Mouse (Mus musculus) brain, embryonic 18.5 days (tissue): Measurements from ENCODE around the gene H2al3.

Experiments
- DNase-seq: peaks from one replicate; pipeline ENCODE4 v3.0.0-alpha.2; 2012; ENCODE audit warnings: low read depth, low spot score

H2al3 gene

DNA sequence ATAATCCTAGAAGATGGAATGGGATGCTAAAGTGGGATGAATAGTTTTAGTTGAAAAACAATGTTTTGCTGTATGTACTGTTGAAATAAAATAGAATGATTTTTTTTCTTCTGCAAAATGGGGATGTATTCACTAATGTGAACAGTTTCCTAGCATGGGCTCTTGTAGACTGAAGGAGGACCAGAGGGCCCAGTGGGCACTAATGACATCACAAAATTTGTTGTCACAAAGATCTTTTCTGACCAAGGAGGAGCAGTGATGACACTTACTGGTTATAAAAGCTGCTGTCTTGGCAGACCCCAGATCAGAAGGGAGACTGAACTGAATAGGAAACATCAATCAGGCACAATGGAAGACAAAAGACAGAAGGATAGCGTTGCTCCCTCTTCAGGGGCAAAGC is at the start of gene H2al3:
TSS of gene H2al3 (plus strand) at position 301 of the 400 bp plus-strand sequence.
- no peak for DNase-seq

DNA sequence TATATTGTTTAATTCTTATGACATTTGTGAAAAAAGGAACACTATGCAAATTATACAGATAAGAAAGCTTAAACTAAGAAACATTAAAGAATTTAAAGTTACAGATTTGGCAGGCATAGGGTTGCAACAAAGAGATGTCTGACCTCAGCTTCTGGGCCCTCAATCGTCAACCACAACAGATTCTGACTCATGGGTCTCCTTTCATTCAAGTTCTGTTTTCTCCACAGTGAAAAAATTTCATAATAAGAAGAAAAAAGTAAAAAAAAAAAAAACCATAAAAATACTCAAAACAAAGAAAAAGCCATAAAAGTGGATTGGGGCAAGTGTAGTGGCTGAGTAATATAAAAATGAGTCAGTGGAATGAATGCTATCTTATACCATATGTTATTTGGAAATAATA is 39.4 kb upstream of the H2al3 start:
- DNase-seq = no peak

DNA sequence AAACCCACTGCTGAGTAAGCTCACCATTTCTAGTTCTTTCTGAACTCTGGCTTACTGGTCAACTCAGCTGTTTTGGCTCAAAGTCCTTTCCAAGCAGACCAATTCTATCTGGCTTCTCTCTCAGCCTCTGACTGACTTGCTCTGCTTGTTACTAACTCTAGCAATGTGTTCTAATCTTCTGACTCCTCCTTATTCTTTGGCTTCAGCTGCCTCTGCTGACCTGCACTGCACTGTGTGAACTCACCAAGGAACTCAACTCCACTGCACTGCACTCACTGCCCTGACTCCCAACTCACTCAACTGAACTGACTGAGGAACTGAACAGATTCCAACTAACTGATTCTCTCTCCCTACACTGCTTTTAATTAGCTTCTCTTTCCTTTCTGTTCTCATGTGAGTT is 37.0 kb upstream of the H2al3 start:
- DNase-seq = no peak

DNA sequence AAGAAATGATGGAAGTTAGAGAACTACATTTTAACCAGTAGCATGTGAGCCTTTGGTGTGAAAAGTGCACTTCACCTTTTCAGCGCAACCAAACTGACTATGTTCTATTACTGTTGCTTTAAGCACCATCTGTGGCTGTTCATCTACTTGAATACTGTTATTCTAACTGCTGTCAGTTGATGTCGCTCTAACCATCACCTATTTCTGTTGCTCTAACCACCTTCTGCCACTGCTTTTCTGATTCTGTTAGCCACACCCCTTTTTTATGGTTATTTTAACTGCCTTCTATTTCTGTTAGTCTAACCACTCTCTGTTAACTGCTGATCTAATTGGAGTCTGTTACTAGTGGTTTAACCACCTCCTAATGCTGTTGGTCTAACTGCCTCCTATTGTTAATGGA is 14.7 kb upstream of the H2al3 start:
- DNase-seq = no peak

DNA sequence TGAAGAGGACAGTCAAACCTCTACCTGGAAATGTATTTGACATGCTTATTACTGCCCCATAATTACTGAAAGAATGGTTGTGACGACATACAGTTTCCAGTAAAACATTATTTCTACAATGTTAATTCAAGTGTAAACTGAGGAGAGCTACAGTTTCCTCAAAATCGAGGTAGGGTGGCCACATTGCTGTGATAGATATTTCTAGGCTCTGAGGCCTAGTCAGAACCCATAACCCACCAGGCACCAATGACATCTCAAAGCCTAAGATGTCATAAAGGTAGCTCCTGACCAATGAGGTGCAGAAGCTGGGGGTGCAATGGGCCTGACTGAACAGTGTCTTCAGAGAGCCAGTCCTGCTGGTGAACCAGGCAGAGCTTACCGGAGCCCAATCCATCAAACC is 2.9 kb upstream of the H2al3 start, which contains the start of gene Hypm:
TSS of gene Hypm (plus strand) at position 301 of the 400 bp plus-strand sequence.
- DNase-seq = no peak

DNA sequence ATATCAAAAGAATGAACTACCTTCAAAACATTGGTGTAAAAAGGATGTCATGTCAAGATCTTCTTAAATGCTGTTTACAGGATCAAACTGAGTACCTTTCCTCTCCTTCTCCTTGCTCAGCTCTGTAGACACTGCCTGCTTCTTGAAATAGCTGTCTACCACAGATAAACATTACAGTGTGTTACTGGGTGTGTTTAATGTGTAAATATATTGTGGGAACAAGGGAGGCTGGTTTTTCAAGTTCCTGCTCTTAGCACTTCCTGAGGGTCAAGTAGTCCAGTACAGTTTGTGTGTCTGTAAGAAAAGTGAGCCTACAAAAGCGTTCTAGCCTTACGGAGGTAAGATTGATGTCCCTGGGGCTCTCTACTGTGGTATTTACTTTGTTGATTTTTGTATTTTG is 12.4 kb downstream of the H2al3 start:
- no peak for DNase-seq

DNA sequence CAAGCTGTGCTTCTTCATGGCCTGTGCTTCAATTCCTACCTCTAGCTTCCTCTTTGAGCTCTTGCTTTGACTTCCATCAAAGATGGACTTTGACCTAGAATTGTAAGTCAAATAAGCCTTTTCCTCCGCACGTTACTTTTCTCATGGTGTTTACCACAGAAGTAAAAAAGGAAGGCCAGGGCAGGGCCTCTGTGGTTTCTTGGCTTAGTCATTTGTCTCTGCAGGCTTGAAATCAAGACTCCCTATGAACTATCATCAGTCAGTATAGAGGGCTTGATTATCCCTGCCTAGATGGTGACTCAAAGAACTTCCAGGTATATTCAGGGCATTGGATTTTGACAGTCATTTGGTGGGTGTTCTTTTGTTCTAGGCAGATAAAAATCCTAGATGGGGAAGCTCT is 26.0 kb downstream of the H2al3 start:
- DNase-seq = no peak

DNA sequence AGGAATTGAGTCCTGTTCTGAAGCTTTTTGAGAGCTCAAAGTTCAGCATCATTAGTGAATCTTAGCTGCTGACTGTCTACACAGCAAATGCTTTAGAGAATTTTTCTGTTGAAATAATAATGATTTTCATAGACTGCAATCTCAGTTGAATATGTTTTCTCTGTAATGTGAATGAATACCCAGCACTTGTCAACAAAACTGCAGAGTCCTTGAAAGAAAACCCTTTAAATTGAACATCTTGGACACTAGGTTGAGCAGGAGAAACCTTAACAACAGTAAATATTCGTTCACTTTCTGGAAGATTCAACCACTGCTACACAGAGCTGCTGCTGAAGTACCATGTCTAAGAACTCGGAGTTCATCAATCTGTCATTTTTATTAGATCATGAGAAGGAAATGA is 35.8 kb downstream of the H2al3 start, which contains the start of gene Sytl5:
TSS of gene Sytl5 (plus strand) at position 301 of the 400 bp plus-strand sequence.
- DNase-seq = no peak
